Comparison of ENCODE assay signal across 28 mouse cellular contexts in genomic region chr11:103780152-103780551, GRCm38 (mm10). TPM values are rescaled to one million over a fixed set of nuclear protein-coding genes. Genes with fewer than 3 reads are reported as not detected.
DNase-seq lines count a peak whose midpoint lies in the region; ATAC-seq and TF ChIP-seq lines count a peak whose summit lies in the region.
"Had no signal": no experiment of that assay in that cellular context is flagged by ENCODE, and none has a peak within 500 bp of the region (broad histone marks: within the 10 kb centered on the region; RNA-seq: fewer than 3 reads in every experiment).

No protein-coding gene starts in this region.

- ATAC-seq in kidney, embryonic 14.5 days (ENCODE audit: low FRiP score, low TSS enrichment), result 0 out of 2 replicates have a peak, but pooled peaks have one; percentile 16
- ATAC-seq in stomach, embryonic 16.5 days (ENCODE audit: insufficient read depth, low FRiP score), result peak; percentile 25; the same call in 1 of the 2 replicates
- ATAC-seq in stomach, postnatal 0 days (ENCODE audit: low FRiP score, low TSS enrichment), result no peak; the same call in 1 of the 2 replicates
- ATAC-seq: forebrain, embryonic 13.5 days; midbrain, embryonic 15.5 days had no signal

- no peaks in the 10 kb centered on the region; the same call in 1 of the 2 replicates for H3K4me1 ChIP-seq in kidney, embryonic 14.5 days (ENCODE audit: control insufficient read depth, insufficient read depth, low read length)
- no peaks in the 10 kb centered on the region for H3K4me1 ChIP-seq in stomach, embryonic 16.5 days (ENCODE audit: control insufficient read depth, insufficient read depth, low read length)
- no peaks in the 10 kb centered on the region for H3K4me1 ChIP-seq in stomach, postnatal 0 days (replicated peaks; ENCODE audit: control insufficient read depth, insufficient read depth)
- H3K4me1 ChIP-seq: forebrain, embryonic 13.5 days; heart, embryonic 13.5 days had no signal

- no peak overlapping the region for H3K27ac ChIP-seq in kidney, embryonic 14.5 days (ENCODE audit: low read depth, low read length)
- H3K27ac ChIP-seq in stomach, embryonic 16.5 days (ENCODE audit: low read length), result no peak overlapping the region
- H3K27ac ChIP-seq in stomach, postnatal 0 days (replicated peaks), result no peak overlapping the region
- H3K27ac ChIP-seq: forebrain, embryonic 13.5 days; heart, embryonic 13.5 days; hindbrain, embryonic 14.5 days; midbrain, embryonic 15.5 days had no signal

- WGBS in kidney, embryonic 14.5 days, result 29% methylated on average over 9 of the region's 9 CpGs
- WGBS in stomach, embryonic 16.5 days, result 32% methylated on average over 9 of the region's 9 CpGs
- WGBS in stomach, postnatal 0 days, result 27% methylated on average over 9 of the region's 9 CpGs

- H3K9ac ChIP-seq in kidney, embryonic 14.5 days (ENCODE audit: low read depth, low read length), result no peak overlapping the region
- no peak overlapping the region for H3K9ac ChIP-seq in stomach, embryonic 16.5 days (ENCODE audit: low read length)
- H3K9ac ChIP-seq in stomach, postnatal 0 days (ENCODE audit: low read length), result no peak overlapping the region
- H3K9ac ChIP-seq: forebrain, embryonic 13.5 days; heart, embryonic 13.5 days; hindbrain, embryonic 14.5 days; midbrain, embryonic 15.5 days had no signal

- peaks cover 29% of the 10 kb centered on the region for H3K27me3 ChIP-seq in kidney, embryonic 14.5 days (ENCODE audit: control insufficient read depth, insufficient read depth, low read length)
- peaks cover 30% of the 10 kb centered on the region for H3K27me3 ChIP-seq in stomach, embryonic 16.5 days (ENCODE audit: control insufficient read depth, insufficient read depth, low read length)
- peaks cover 8% of the 10 kb centered on the region for H3K27me3 ChIP-seq in stomach, postnatal 0 days (ENCODE audit: control insufficient read depth, insufficient read depth, low read length)

- DNase-seq in kidney, adult 9 months, result no peak
- no peak for DNase-seq in stomach, postnatal 0 days (ENCODE audit: low spot score)
- DNase-seq in adrenal gland, postnatal 14 days, result peak; percentile 68
- no peak for DNase-seq in thymus, postnatal 14 days
- DNase-seq in gastrocnemius, adult 18-20 months (ENCODE audit: low spot score), result no peak
- DNase-seq: cerebellum, adult 9-10 months; gastrocnemius, postnatal 10 days; heart, adult 18-20 months; heart, postnatal 36 days; kidney, postnatal 10 days; left cerebral cortex, postnatal 4 days; lung, adult 18-20 months; lung, postnatal 14 days; spleen, adult 18-20 months; thymus, adult 18-20 months had no signal

- H3K36me3 ChIP-seq in kidney, embryonic 14.5 days (ENCODE audit: control insufficient read depth, insufficient read depth, low read length), result no peaks in the 10 kb centered on the region
- no peaks in the 10 kb centered on the region for H3K36me3 ChIP-seq in stomach, embryonic 16.5 days (ENCODE audit: control insufficient read depth, insufficient read depth, low read length)
- H3K36me3 ChIP-seq in stomach, postnatal 0 days (ENCODE audit: control insufficient read depth, insufficient read depth, low read length), result no peaks in the 10 kb centered on the region
- H3K36me3 ChIP-seq: heart, embryonic 13.5 days; midbrain, embryonic 15.5 days had no signal

- no peak for TF ChIP-seq EP300 in stomach, postnatal 0 days (optimal IDR thresholded peaks at IDR 0.05)

- no peaks in the 10 kb centered on the region for H3K9me3 ChIP-seq in kidney, embryonic 14.5 days (ENCODE audit: control insufficient read depth, low read length)
- H3K9me3 ChIP-seq in stomach, embryonic 16.5 days (replicated peaks; ENCODE audit: control insufficient read depth, low read length), result no peaks in the 10 kb centered on the region
- H3K9me3 ChIP-seq in stomach, postnatal 0 days (ENCODE audit: control insufficient read depth, low read length), result no peaks in the 10 kb centered on the region
- H3K9me3 ChIP-seq: forebrain, embryonic 13.5 days; heart, embryonic 13.5 days; midbrain, embryonic 15.5 days had no signal

- no peak for TF ChIP-seq CTCF in stomach, postnatal 0 days (IDR thresholded peaks at IDR 0.05; ENCODE audit: low read depth)

- H3K4me3 ChIP-seq in kidney, embryonic 14.5 days (ENCODE audit: low read length), result no peak overlapping the region
- no peak overlapping the region for H3K4me3 ChIP-seq in stomach, embryonic 16.5 days (replicated peaks; ENCODE audit: low read length)
- no peak overlapping the region for H3K4me3 ChIP-seq in stomach, postnatal 0 days (ENCODE audit: low read depth, low read length)
- H3K4me3 ChIP-seq: erythroblast, embryonic 14.5 days; forebrain, embryonic 13.5 days; heart, embryonic 13.5 days; midbrain, embryonic 15.5 days had no signal

- H3K4me2 ChIP-seq in kidney, embryonic 14.5 days (replicated peaks; ENCODE audit: low read depth, low read length), result no peak overlapping the region
- H3K4me2 ChIP-seq in stomach, embryonic 16.5 days (ENCODE audit: low read depth, low read length), result no peak overlapping the region
- no peak overlapping the region for H3K4me2 ChIP-seq in stomach, postnatal 0 days (replicated peaks; ENCODE audit: low read depth)
- H3K4me2 ChIP-seq: forebrain, embryonic 13.5 days; heart, embryonic 13.5 days; hindbrain, embryonic 14.5 days; liver, embryonic 11.5 days; midbrain, embryonic 15.5 days had no signal

RNA-seq across cellular contexts. Expression of gene Wnt3, which starts 6.2 kb away (rescaled TPM):
- 0.09 TPM in 1 of 2 replicates, not detected in the other for polyA plus RNA-seq in kidney, embryonic 14.5 days (2014; fragmentation: Nextera tagmentation; extraction: Ambion mirVana)
- 0.06 and 0.16 TPM in 2 replicates for polyA plus RNA-seq in stomach, embryonic 16.5 days (2015; fragmentation: Nextera tagmentation; extraction: Ambion mirVana)
- polyA plus RNA-seq in stomach, postnatal 0 days (2015; fragmentation: Nextera tagmentation; extraction: Ambion mirVana), result 0.51 and 0.55 TPM in 2 replicates
- total RNA-seq in adrenal gland, postnatal 14 days (2021), result 0.15 TPM in 1 of 2 replicates, not detected in the other
- total RNA-seq in gastrocnemius, adult 18-20 months (2021), result not detected
- total RNA-seq: common myeloid progenitor, adult 5-6 weeks; heart, adult 18-20 months; heart, postnatal 36 days; megakaryocyte, adult 5-6 weeks; MEL had no signal
- polyA plus RNA-seq: erythroblast, embryonic 14.5 days; heart, embryonic 13.5 days had no signal

RNA-seq across cellular contexts. Expression of gene Wnt9b, which starts 30.5 kb away (rescaled TPM):
- 4.9 and 8.4 TPM in 2 replicates for polyA plus RNA-seq in kidney, embryonic 14.5 days (2014; fragmentation: Nextera tagmentation; extraction: Ambion mirVana)
- polyA plus RNA-seq in stomach, embryonic 16.5 days (2015; fragmentation: Nextera tagmentation; extraction: Ambion mirVana), result 0.05 and 0.06 TPM in 2 replicates
- not detected in 2 replicates for polyA plus RNA-seq in stomach, postnatal 0 days (2015; fragmentation: Nextera tagmentation; extraction: Ambion mirVana)
- total RNA-seq in adrenal gland, postnatal 14 days (2021), result 0.22 and 0.23 TPM in 2 replicates
- total RNA-seq in gastrocnemius, adult 18-20 months (2021), result under 1 TPM in 1 of 2 experiments, not detected in 1; 0.07 TPM
- total RNA-seq: CH12.LX; common myeloid progenitor, adult 5-6 weeks; left cerebral cortex, postnatal 4 days; megakaryocyte, adult 5-6 weeks; MEL had no signal
- polyA plus RNA-seq: erythroblast, embryonic 14.5 days; intestine, embryonic 14.5 days had no signal
